Mouse (Mus musculus): Measurements from ENCODE around the gene Gja8.

DNA sequence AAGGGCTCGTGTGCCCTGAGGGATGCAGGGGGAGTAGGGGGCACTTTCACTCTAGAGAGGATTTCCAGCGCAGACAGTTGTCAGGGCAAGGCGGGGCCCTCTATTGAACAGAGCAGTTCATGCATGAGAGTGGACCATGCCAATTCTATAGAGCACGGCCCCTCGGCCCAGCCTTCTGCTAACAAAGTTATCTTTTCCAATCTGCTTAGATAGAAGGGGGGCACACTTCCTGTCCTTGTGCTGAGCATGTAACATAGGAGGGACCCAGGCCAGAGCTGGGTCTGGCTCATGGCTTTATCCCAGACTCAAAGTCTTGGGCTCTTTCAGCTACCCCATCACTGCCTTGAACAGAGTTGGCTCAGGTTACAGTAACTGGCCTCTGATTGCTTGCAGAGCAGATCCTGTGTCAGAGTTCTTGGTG lies 5.5 kb upstream of the Gja8 start:
- TF ChIP-seq CTCF (IDR thresholded peaks at IDR 0.05; ENCODE audit: low read depth) (no peak), EP300 (IDR thresholded peaks at IDR 0.05; ENCODE audit: low read depth) (no peak)
